Mouse (Mus musculus) adrenal gland, adult 18-20 months (tissue): ENCODE measurements around the gene Traip. TPM values are rescaled to one million over a fixed set of nuclear protein-coding genes. Genes with fewer than 3 reads are reported as not detected.
"Not testable (repeated sequence)": the region's sequence is repeated elsewhere in the genome, so short reads cannot be mapped to it uniquely, and the experiment has no call there.

Experiments
- DNase-seq, 2 experiments: peaks; one replicate each; pipeline ENCODE4 v3.0.0; 2021 to 2022; ENCODE audit warnings: low spot score in 2 of 2
- total RNA-seq, 2 experiments: library from RNA; stranded (reverse); gene quantifications; 1 replicate in 1 of 2; 2 replicates in 1 of 2; pipeline ENCODE4 v1.2.3; 2021

Gene Traip
- total RNA-seq, 2 experiments from 2014 or later, result 1.0 to 1.1 TPM

- DNase-seq, result no peak
Measured at GRCm38 (mm10) chr9:107995513-107995912, 45.6 kb downstream of the Traip start.

GRCm38 (mm10) chr9:107996049-107996448, 46.1 kb downstream of the Traip start, which contains the start of gene Gm20662:
Gene Gm20662, plus strand, starts transcription at chr9:107996349.
- no peak for DNase-seq

- peak; percentile 98 to 99 for DNase-seq
Measured at GRCm38 (mm10) chr9:108001922-108002770, 52.2 kb downstream of the Traip start, which contains the start of gene Ip6k1. Gene Ip6k1, plus strand, starts transcription at chr9:108002501.

- no peak for DNase-seq
Measured at GRCm38 (mm10) chr9:108002778-108003530, 53.0 kb downstream of the Traip start.

GRCm38 (mm10) chr9:108003531-108003890, 53.6 kb downstream of the Traip start:
- no peak for DNase-seq

- no peak for DNase-seq
Measured at GRCm38 (mm10) chr9:108008041-108008440, 58.1 kb downstream of the Traip start.

- DNase-seq, result no peak
Measured at GRCm38 (mm10) chr9:108010385-108010784, 60.4 kb downstream of the Traip start.

GRCm38 (mm10) chr9:108013577-108013976, 63.6 kb downstream of the Traip start:
- not testable (repeated sequence) for DNase-seq

GRCm38 (mm10) chr9:108017127-108017526, 67.2 kb downstream of the Traip start:
- no peak for DNase-seq

GRCm38 (mm10) chr9:108020741-108021140, 70.8 kb downstream of the Traip start:
- no peak for DNase-seq

Other genes with a start within 250 kb of the Traip start
- 10 to 100 TPM; 30.2 to 34.1 TPM for gene Sema3f, start 239.7 kb upstream of the Traip start, total RNA-seq
- gene Rbm5, start 179.1 kb upstream of the Traip start, total RNA-seq, result 100 to 1,000 TPM; 115 to 118 TPM
- gene Rbm6, start 76.9 kb upstream of the Traip start, total RNA-seq, result 10 to 100 TPM; 48.3 to 52.8 TPM
- gene Mon1a, start 62.0 kb upstream of the Traip start, total RNA-seq, result 10 to 100 TPM; 18.8 to 21.5 TPM
- gene Mst1r, start 43.3 kb upstream of the Traip start, total RNA-seq, result 10 to 100 TPM; 10.8 to 11.4 TPM
- not detected for gene Actl11, start 21.7 kb upstream of the Traip start, total RNA-seq
- gene Camkv, start 14.5 kb upstream of the Traip start, total RNA-seq, result 1 to 10 TPM; 4.2 to 6.2 TPM
- gene Uba7, start 25.4 kb downstream of the Traip start, total RNA-seq, result 10 to 100 TPM; 14.2 to 22.1 TPM
- under 1 TPM in 1 of 2 experiments, not detected in 1; 0.29 TPM for gene Gm20661, start 32.9 kb downstream of the Traip start, total RNA-seq
- 1 to 10 TPM; 4.3 to 6.4 TPM for gene Inka1, start 35.7 kb downstream of the Traip start, total RNA-seq
- 1 to 10 TPM in 1 of 2 experiments, not detected in 1; 1.2 TPM for gene Cdhr4, start 42.4 kb downstream of the Traip start, total RNA-seq
- 1 to 10 TPM in 1 of 2 experiments, not detected in 1; 2.4 TPM for gene Gm20662, start 46.2 kb downstream of the Traip start, total RNA-seq
- 100 to 1,000 TPM; 112 to 126 TPM for gene Ip6k1, start 52.4 kb downstream of the Traip start, total RNA-seq
- gene Gmppb, start 99.1 kb downstream of the Traip start, total RNA-seq, result 10 to 100 TPM; 19.8 to 20.1 TPM
- gene Amigo3, start 103.0 kb downstream of the Traip start, total RNA-seq, result 1 to 10 TPM; 2.0 to 3.5 TPM
- under 1 TPM in 1 of 2 experiments, not detected in 1; 0.23 TPM for gene Mst1, start 130.3 kb downstream of the Traip start, total RNA-seq
- 10 to 100 TPM; 54.0 to 63.2 TPM for gene Rnf123, start 133.2 kb downstream of the Traip start, total RNA-seq
- gene Apeh, start 144.5 kb downstream of the Traip start, total RNA-seq, result 10 to 100 TPM; 71.8 to 86.6 TPM
- gene Bsn, start 240.2 kb downstream of the Traip start, total RNA-seq, result 1 to 10 TPM; 1.8 to 3.1 TPM